Mouse (Mus musculus) testis, adult 2 months (tissue): ENCODE data around the gene Thsd4.

Experiments
- CTCF ChIP-seq: fragments of 200-500 bp; IDR thresholded peaks from 2 replicates; pipeline ENCODE4 v1.5.1; 2012; ENCODE audit warnings: low read depth, mild to moderate bottlenecking, inconsistent platforms, low read length, moderate library complexity; ENCODE audit not compliant: control insufficient read depth, insufficient read depth, insufficient replicate concordance
- POLR2A ChIP-seq: fragments of 200-500 bp; IDR thresholded peaks from 2 replicates; pipeline ENCODE4 v1.6.1; 2012; ENCODE audit warnings: low read depth, mild to moderate bottlenecking, inconsistent platforms, low read length, moderate library complexity; ENCODE audit not compliant: control insufficient read depth

- TF ChIP-seq POLR2A (no peak), CTCF (no peak)
These were observed 137.1 kb downstream of the Thsd4 start for GRCm38 (mm10) chr9:60384751-60385150.
